ENCODE assay signal across 14 mouse cellular contexts in the genomic region with DNA sequence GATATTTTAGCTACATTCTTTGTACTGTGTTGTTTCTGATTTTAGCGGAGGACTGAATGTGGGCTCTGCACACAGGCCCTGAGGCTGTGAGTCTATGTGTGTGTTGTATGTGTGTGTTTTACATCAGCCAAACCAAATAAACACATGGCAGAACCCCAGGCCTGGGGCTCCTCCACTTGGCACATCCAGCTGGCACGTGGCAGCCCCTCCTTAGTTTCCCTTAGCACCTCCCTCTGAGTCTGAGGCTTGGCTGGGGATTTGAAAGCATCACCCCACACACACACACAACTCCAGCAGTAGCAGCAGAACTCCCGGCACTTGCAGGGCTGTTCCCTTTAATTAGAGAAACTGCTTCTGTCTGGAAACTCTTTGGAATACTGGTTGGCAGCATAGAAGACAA.
A peak's percentile ranks its signal among the peaks of the same experiment; 100 is the strongest.
DNase-seq lines count a peak whose midpoint lies in the region; TF ChIP-seq lines count a peak whose summit lies in the region.
"Had no signal": no experiment of that assay in that cellular context is flagged by ENCODE, and none has a peak within 500 bp of the region (broad histone marks: within the 10 kb centered on the region; RNA-seq: fewer than 3 reads in every experiment).

No protein-coding gene starts in this region.

- H3K27ac ChIP-seq in cerebellum, adult 2 months (ENCODE audit: insufficient read depth, low read length): no peak overlapping the region
- H3K27ac ChIP-seq: heart, embryonic 15.5 days; liver, embryonic 15.5 days had no signal

- H3K27me3 ChIP-seq in cerebellum, adult 2 months (ENCODE audit: control insufficient read depth, insufficient read depth, low read length): no peaks in the 10 kb centered on the region
- H3K27me3 ChIP-seq: heart, embryonic 15.5 days; liver, embryonic 15.5 days had no signal

- peak; percentile 12 to 17 for DNase-seq in cerebellum, postnatal 14 days
- DNase-seq in cerebellum, adult 2 months: no peak
- peak; percentile 6 to 27 for DNase-seq in layer of hippocampus, postnatal 10 days (ENCODE audit: low spot score in 2 of 2)
- no peak for DNase-seq in layer of hippocampus, postnatal 36 days
- peak; percentile 30 for DNase-seq in retina, postnatal 1 day
- DNase-seq in retina, embryonic 14.5 days (ENCODE audit: low spot score): no peak
- DNase-seq in lung, postnatal 36 days: peak; percentile 3
- DNase-seq in spleen, adult 12 weeks (ENCODE audit: low spot score): no peak
- DNase-seq: adrenal gland, postnatal 10 days; cerebellum, adult 11 months; kidney, postnatal 14 days; thymus, postnatal 25 days had no signal

- 29% methylated on average over 3 of the region's 3 CpGs for WGBS in cerebellum, adult 2 months

- TF ChIP-seq CTCF in cerebellum, adult 2 months (IDR thresholded peaks at IDR 0.05; ENCODE audit: borderline replicate concordance, insufficient read depth, low read depth, low read length): no peak

- no peak overlapping the region for H3K4me3 ChIP-seq in cerebellum, adult 2 months (replicated peaks; ENCODE audit: insufficient read depth, low read depth, low read length)
- H3K4me3 ChIP-seq: heart, embryonic 15.5 days; liver, embryonic 15.5 days had no signal

- no peaks in the 10 kb centered on the region for H3K4me1 ChIP-seq in cerebellum, adult 2 months (ENCODE audit: control insufficient read depth, insufficient read depth, low read length)
- H3K4me1 ChIP-seq: heart, embryonic 15.5 days; liver, embryonic 15.5 days had no signal

- no peak for TF ChIP-seq POLR2A in cerebellum, adult 2 months (IDR thresholded peaks at IDR 0.05; ENCODE audit: borderline replicate concordance, insufficient read depth, low read length)

Comparison
In these comparisons a context has a peak if more than half of its experiments do, and no peak if none do; other contexts are left out.
1. DNase-seq: peak in cerebellum, postnatal 14 days (2 of 2), layer of hippocampus, postnatal 10 days (2 of 2), retina, postnatal 1 day (single experiment) and lung, postnatal 36 days (single experiment); none in cerebellum, adult 2 months (0 of 2), layer of hippocampus, postnatal 36 days (0 of 2), retina, embryonic 14.5 days (single experiment) and spleen, adult 12 weeks (single experiment).